Mouse (Mus musculus) natural killer cell, adult 2 months (primary cell): ENCODE measurements around the gene Nanos1.

Experiments
- DNase-seq, 2 experiments: peaks; one replicate each; pipeline ENCODE4 v3.0.0; 2022; ENCODE audit warnings: low spot score in 2 of 2

Nanos1 gene

GRCm38 (mm10) chr19:60788214-60788960 lies 32.6 kb downstream of the Nanos1 start:
- no peak for DNase-seq

GRCm38 (mm10) chr19:60789452-60789851 lies 33.7 kb downstream of the Nanos1 start:
- no peak for DNase-seq

GRCm38 (mm10) chr19:60789919-60790506 lies 34.2 kb downstream of the Nanos1 start:
- DNase-seq: peak; percentile 13 to 37

- DNase-seq: peak; percentile 91 to 94
Observed at GRCm38 (mm10) chr19:60790551-60791161, 34.9 kb downstream of the Nanos1 start, which contains the start of gene Eif3a. Gene Eif3a (minus strand): TSS chr19:60790658.

- no peak for DNase-seq
Observed at GRCm38 (mm10) chr19:60791164-60791563, 35.4 kb downstream of the Nanos1 start.

GRCm38 (mm10) chr19:60793170-60793707 lies 37.5 kb downstream of the Nanos1 start:
- DNase-seq: no peak

GRCm38 (mm10) chr19:60795244-60795643 lies 39.5 kb downstream of the Nanos1 start:
- DNase-seq: no peak

GRCm38 (mm10) chr19:60797415-60797814 lies 41.6 kb downstream of the Nanos1 start:
- no peak for DNase-seq

- no peak for DNase-seq
Observed at GRCm38 (mm10) chr19:60799867-60800569, 44.2 kb downstream of the Nanos1 start.

- no peak for DNase-seq
Observed at GRCm38 (mm10) chr19:60804903-60805302, 49.1 kb downstream of the Nanos1 start.
